In the genomic region with DNA sequence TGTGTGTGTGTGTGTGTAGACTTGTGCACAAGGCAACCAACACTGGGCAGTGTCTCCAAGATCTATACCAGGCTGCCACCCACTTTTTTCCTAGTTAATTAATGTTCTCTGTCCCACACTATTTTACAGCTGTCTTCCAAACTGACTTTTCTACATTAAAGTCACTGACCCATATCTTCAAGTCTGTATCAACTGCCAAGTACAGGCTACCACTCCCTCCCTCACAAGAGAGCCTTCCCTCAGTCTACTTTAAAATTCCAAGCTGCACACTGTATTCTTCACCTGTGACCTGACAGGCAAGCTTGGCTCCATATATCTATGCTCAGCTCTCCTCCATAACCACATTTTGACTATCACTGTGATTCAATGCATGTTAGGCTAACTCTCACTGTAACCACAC, we compare ENCODE assay signal across 22 mouse cellular contexts. TPM values are rescaled to one million over a fixed set of nuclear protein-coding genes. Genes with fewer than 3 reads are reported as not detected.
DNase-seq lines count a peak whose midpoint lies in the region; ATAC-seq and TF ChIP-seq lines count a peak whose summit lies in the region.
"Had no signal": no experiment of that assay in that cellular context is flagged by ENCODE, and none has a peak within 500 bp of the region (broad histone marks: within the 10 kb centered on the region; RNA-seq: fewer than 3 reads in every experiment).

No protein-coding gene starts in this region.

- no peaks in the 10 kb centered on the region for H3K9me3 ChIP-seq in kidney, embryonic 14.5 days (ENCODE audit: control insufficient read depth, low read length)
- no peaks in the 10 kb centered on the region for H3K9me3 ChIP-seq in kidney, embryonic 16.5 days (ENCODE audit: low read length)
- H3K9me3 ChIP-seq: embryonic facial prominence, embryonic 13.5 days; embryonic facial prominence, embryonic 15.5 days; forebrain, embryonic 10.5 days; forebrain, embryonic 12.5 days had no signal

- no peak for TF ChIP-seq CTCF in testis, adult 2 months (IDR thresholded peaks at IDR 0.05; ENCODE audit: control insufficient read depth, insufficient read depth, insufficient replicate concordance, low read depth, low read length)

- ATAC-seq in kidney, embryonic 14.5 days (ENCODE audit: low FRiP score, low TSS enrichment): peak; percentile 81
- peak; percentile 86 for ATAC-seq in kidney, embryonic 16.5 days (ENCODE audit: low FRiP score, low TSS enrichment)
- ATAC-seq: forebrain, embryonic 14.5 days had no signal

- no peak overlapping the region for H3K27ac ChIP-seq in kidney, embryonic 14.5 days (ENCODE audit: low read depth, low read length)
- no peak overlapping the region for H3K27ac ChIP-seq in kidney, embryonic 16.5 days (ENCODE audit: low read length)
- no peak overlapping the region for H3K27ac ChIP-seq in testis, adult 2 months (ENCODE audit: control insufficient read depth, insufficient read depth, low read depth, low read length)
- H3K27ac ChIP-seq: embryonic facial prominence, embryonic 13.5 days; embryonic facial prominence, embryonic 15.5 days; forebrain, embryonic 10.5 days; forebrain, embryonic 12.5 days had no signal

- no peak overlapping the region for H3K4me2 ChIP-seq in kidney, embryonic 14.5 days (replicated peaks; ENCODE audit: low read depth, low read length)
- no peak overlapping the region for H3K4me2 ChIP-seq in kidney, embryonic 16.5 days (replicated peaks; ENCODE audit: low read depth, low read length)
- H3K4me2 ChIP-seq: embryonic facial prominence, embryonic 13.5 days; embryonic facial prominence, embryonic 15.5 days; forebrain, embryonic 12.5 days had no signal

- H3K4me1 ChIP-seq in kidney, embryonic 14.5 days (ENCODE audit: control insufficient read depth, insufficient read depth, low read length): no peaks in the 10 kb centered on the region
- H3K4me1 ChIP-seq in kidney, embryonic 16.5 days (ENCODE audit: insufficient read depth, low read length): peaks cover 4% of the 10 kb centered on the region; the same call in 1 of the 2 replicates
- no peaks in the 10 kb centered on the region for H3K4me1 ChIP-seq in testis, adult 2 months (ENCODE audit: control insufficient read depth, insufficient read depth, low read length)
- H3K4me1 ChIP-seq: embryonic facial prominence, embryonic 15.5 days; forebrain, embryonic 10.5 days; forebrain, embryonic 12.5 days had no signal

- H3K36me3 ChIP-seq in kidney, embryonic 14.5 days (ENCODE audit: control insufficient read depth, insufficient read depth, low read length): peaks cover 84% of the 10 kb centered on the region
- H3K36me3 ChIP-seq in kidney, embryonic 16.5 days (ENCODE audit: insufficient read depth, low read length): peaks cover 60% of the 10 kb centered on the region
- H3K36me3 ChIP-seq in testis, adult 2 months (ENCODE audit: control insufficient read depth, insufficient read depth, low read length): peaks cover 6% of the 10 kb centered on the region

- no peak for DNase-seq in kidney, adult 18-20 months
- no peak for DNase-seq in kidney, adult 11 months
- no peak for DNase-seq in testis, postnatal 10 days (ENCODE audit: low spot score)
- DNase-seq: adrenal gland, adult 2 months; adrenal gland, postnatal 10 days; adrenal gland, postnatal 25 days; cerebellum, adult 11 months; cerebellum, adult 18-20 months; cerebellum, adult 8-10 months; cerebellum, adult 9-11 months; cerebellum, postnatal 14 days; cerebellum, postnatal 36 days; embryo, embryonic 11 days had no signal

- H3K27me3 ChIP-seq in kidney, embryonic 14.5 days (ENCODE audit: control insufficient read depth, insufficient read depth, low read length): no peaks in the 10 kb centered on the region
- H3K27me3 ChIP-seq in kidney, embryonic 16.5 days (ENCODE audit: insufficient read depth, low read length): no peaks in the 10 kb centered on the region
- no peaks in the 10 kb centered on the region for H3K27me3 ChIP-seq in testis, adult 2 months (ENCODE audit: control insufficient read depth, insufficient read depth, low read length)
- H3K27me3 ChIP-seq: embryonic facial prominence, embryonic 13.5 days; embryonic facial prominence, embryonic 15.5 days; forebrain, embryonic 12.5 days had no signal

- no peak overlapping the region for H3K4me3 ChIP-seq in kidney, embryonic 14.5 days (ENCODE audit: low read length)
- H3K4me3 ChIP-seq in kidney, embryonic 16.5 days (ENCODE audit: low read length): no peak overlapping the region
- H3K4me3 ChIP-seq in testis, adult 2 months (ENCODE audit: control insufficient read depth, low read depth, low read length): peak overlapping the region; percentile 39; the same call in 1 of the 2 replicates
- H3K4me3 ChIP-seq: embryonic facial prominence, embryonic 13.5 days; embryonic facial prominence, embryonic 15.5 days; erythroblast, embryonic 14.5 days; forebrain, embryonic 10.5 days; forebrain, embryonic 12.5 days had no signal

- H3K9ac ChIP-seq in kidney, embryonic 14.5 days (ENCODE audit: low read depth, low read length): no peak overlapping the region
- no peak overlapping the region for H3K9ac ChIP-seq in kidney, embryonic 16.5 days (replicated peaks; ENCODE audit: low read length)
- H3K9ac ChIP-seq: embryonic facial prominence, embryonic 13.5 days; embryonic facial prominence, embryonic 15.5 days; forebrain, embryonic 12.5 days had no signal

- no peak for TF ChIP-seq POLR2A in testis, adult 2 months (IDR thresholded peaks at IDR 0.05; ENCODE audit: control insufficient read depth, low read depth, low read length)

RNA-seq across cellular contexts. Expression of a gene that starts 19.6 kb away (rescaled TPM):
- 26.7 and 47.5 TPM in 2 replicates for polyA plus RNA-seq in kidney, embryonic 14.5 days (2014; fragmentation: Nextera tagmentation; extraction: Ambion mirVana)
- 47.0 and 47.6 TPM in 2 replicates for polyA plus RNA-seq in kidney, embryonic 16.5 days (2015; fragmentation: Nextera tagmentation; extraction: Ambion mirVana)
- polyA plus RNA-seq in testis, adult 2 months (2012; rRNA removed): 42.3 and 50.9 TPM in 2 replicates
